Mouse (Mus musculus) E14TG2a.4 (cell line): ENCODE data around the gene Foxo1.
A peak's percentile ranks its signal among the peaks of the same experiment; 100 is the strongest.

Experiments used
- H3K27me3 ChIP-seq: 2 replicates; pipeline ENCODE4 v1.6.1; 2014; ENCODE audit warnings: low read length, control low read depth; ENCODE audit not compliant: insufficient read depth
- H3K36me3 ChIP-seq: 2 replicates; pipeline ENCODE4 v1.6.1; 2014; ENCODE audit warnings: low read length, control low read depth; ENCODE audit not compliant: insufficient read depth
- H3K4me1 ChIP-seq: replicated peaks from 2 replicates; pipeline ENCODE4 v1.6.1; 2014; ENCODE audit warnings: low read depth, low read length, control low read depth
- H3K4me3 ChIP-seq: replicated peaks from 2 replicates; pipeline ENCODE4 v1.5.1; 2014; ENCODE audit warnings: mild to moderate bottlenecking, low read length
- H3K9me3 ChIP-seq: 2 replicates; pipeline ENCODE4 v1.6.1; 2014; ENCODE audit warnings: low read length, control low read depth
- CTCF ChIP-seq: conservative IDR thresholded peaks from 2 replicates; pipeline ENCODE4 v1.5.1; 2014; ENCODE audit warnings: low read length
- NANOG ChIP-seq: IDR thresholded peaks from 2 replicates; pipeline ENCODE4 v1.6.1; 2014; ENCODE audit warnings: borderline replicate concordance, low read length, mixed read lengths
- POU5F1 ChIP-seq: IDR thresholded peaks from 2 replicates; pipeline ENCODE4 v1.6.1; 2014; ENCODE audit warnings: low read length, borderline replicate concordance

Foxo1 gene

GRCm38 (mm10) chr3:52320516-52321270 lies 52.6 kb downstream of the Foxo1 start:
- TF ChIP-seq POU5F1 (no peak), NANOG (no peak), CTCF (no peak)
- no peaks in the 10 kb centered on the region for H3K9me3 ChIP-seq
- H3K36me3 ChIP-seq = peaks cover 9% of the 10 kb centered on the region; the same call in 1 of the 2 replicates
- H3K4me3 ChIP-seq = no peak overlapping the region
- H3K4me1 ChIP-seq = peaks cover 53% of the 10 kb centered on the region
- no peaks in the 10 kb centered on the region for H3K27me3 ChIP-seq

GRCm38 (mm10) chr3:52322401-52323385 lies 54.6 kb downstream of the Foxo1 start:
- H3K9me3 ChIP-seq = no peaks in the 10 kb centered on the region
- peaks cover 56% of the 10 kb centered on the region for H3K4me1 ChIP-seq
- TF ChIP-seq NANOG = no peak
- no peak for TF ChIP-seq POU5F1
- TF ChIP-seq CTCF = no peak
- H3K36me3 ChIP-seq = peaks cover 9% of the 10 kb centered on the region; the same call in 1 of the 2 replicates
- no peak overlapping the region for H3K4me3 ChIP-seq
- no peaks in the 10 kb centered on the region for H3K27me3 ChIP-seq

- TF ChIP-seq POU5F1 = no peak
- TF ChIP-seq NANOG = no peak
- no peak for TF ChIP-seq CTCF
- Histone ChIP-seq H3K4me3 (0 out of 2 replicates have a peak overlapping the region, but pooled peaks have one; percentile 17), H3K9me3 (no peaks in the 10 kb centered on the region), H3K36me3 (peaks cover 9% of the 10 kb centered on the region; the same call in 1 of the 2 replicates), H3K4me1 (peaks cover 52% of the 10 kb centered on the region), H3K27me3 (no peaks in the 10 kb centered on the region)
Observed at GRCm38 (mm10) chr3:52325006-52325405, 56.9 kb downstream of the Foxo1 start.

- Histone ChIP-seq H3K27me3 (no peaks in the 10 kb centered on the region), H3K36me3 (no peaks in the 10 kb centered on the region), H3K4me3 (no peak overlapping the region), H3K4me1 (peaks cover 47% of the 10 kb centered on the region), H3K9me3 (no peaks in the 10 kb centered on the region)
- no peak for TF ChIP-seq NANOG
- TF ChIP-seq POU5F1 = no peak
- no peak for TF ChIP-seq CTCF
Observed at GRCm38 (mm10) chr3:52326687-52327086, 58.6 kb downstream of the Foxo1 start.

- no peaks in the 10 kb centered on the region for H3K9me3 ChIP-seq
- TF ChIP-seq POU5F1 = no peak
- TF ChIP-seq CTCF = no peak
- TF ChIP-seq NANOG = no peak
- no peaks in the 10 kb centered on the region for H3K36me3 ChIP-seq
- H3K4me3 ChIP-seq = no peak overlapping the region
- peaks cover 44% of the 10 kb centered on the region for H3K4me1 ChIP-seq
- H3K27me3 ChIP-seq = no peaks in the 10 kb centered on the region
Observed at GRCm38 (mm10) chr3:52327146-52327545, 59.0 kb downstream of the Foxo1 start.

- Histone ChIP-seq H3K27me3 (no peaks in the 10 kb centered on the region), H3K36me3 (no peaks in the 10 kb centered on the region), H3K9me3 (no peaks in the 10 kb centered on the region), H3K4me3 (no peak overlapping the region), H3K4me1 (peaks cover 35% of the 10 kb centered on the region)
- no peak for TF ChIP-seq POU5F1
- no peak for TF ChIP-seq NANOG
- no peak for TF ChIP-seq CTCF
Observed at GRCm38 (mm10) chr3:52331709-52332108, 63.6 kb downstream of the Foxo1 start.

- TF ChIP-seq CTCF = no peak
- no peak for TF ChIP-seq NANOG
- TF ChIP-seq POU5F1 = no peak
- H3K27me3 ChIP-seq = no peaks in the 10 kb centered on the region
- H3K4me1 ChIP-seq = peaks cover 57% of the 10 kb centered on the region
- H3K9me3 ChIP-seq = no peaks in the 10 kb centered on the region
- no peaks in the 10 kb centered on the region for H3K36me3 ChIP-seq
- H3K4me3 ChIP-seq = no peak overlapping the region
Observed at GRCm38 (mm10) chr3:52338761-52339160, 70.6 kb downstream of the Foxo1 start.

GRCm38 (mm10) chr3:52340336-52341034 lies 72.3 kb downstream of the Foxo1 start:
- Histone ChIP-seq H3K4me1 (peaks cover 58% of the 10 kb centered on the region), H3K36me3 (peaks cover 9% of the 10 kb centered on the region), H3K9me3 (no peaks in the 10 kb centered on the region), H3K27me3 (no peaks in the 10 kb centered on the region), H3K4me3 (no peak overlapping the region)
- TF ChIP-seq POU5F1 (no peak), NANOG (no peak), CTCF (no peak)
